Mouse (Mus musculus) forebrain, embryonic 14.5 days (tissue): ENCODE data around the gene Ajap1. TPM values are rescaled to one million over a fixed set of nuclear protein-coding genes. Genes with fewer than 3 reads are reported as not detected.

Experiments
- ATAC-seq: fragments of 200-750 bp; cut with Nextera tagmentation; 2 replicates; pipeline ENCODE4 v1.8.0; 2017; ENCODE audit warnings: mild to moderate bottlenecking, moderate library complexity
- DNase-seq: peaks from one replicate; pipeline ENCODE4 v3.0.0-alpha.2; 2015; ENCODE audit warnings: low spot score
- H3K27ac ChIP-seq: fragments of 300-500 bp; sonication (generic); 2 replicates; pipeline ENCODE4 v1.5.1; 2014; ENCODE audit warnings: low read depth, mild to moderate bottlenecking, control low read depth, low read length, moderate library complexity
- H3K27me3 ChIP-seq: fragments of 300-500 bp; sonication (generic); replicated peaks from 2 replicates; pipeline ENCODE4 v1.6.1; 2014; ENCODE audit warnings: low read length, control low read depth, mixed read lengths; ENCODE audit not compliant: control insufficient read depth, insufficient read depth
- H3K36me3 ChIP-seq: fragments of 300-500 bp; sonication (generic); 2 replicates; pipeline ENCODE4 v1.6.1; 2014; ENCODE audit warnings: low read length, control low read depth; ENCODE audit not compliant: control insufficient read depth, insufficient read depth
- H3K4me1 ChIP-seq: fragments of 300-500 bp; sonication (generic); 2 replicates; pipeline ENCODE4 v1.6.1; 2014; ENCODE audit warnings: antibody characterized with exemption, low read length, control low read depth; ENCODE audit not compliant: control insufficient read depth, insufficient read depth
- H3K4me2 ChIP-seq: fragments of 300-500 bp; sonication (generic); 2 replicates; pipeline ENCODE4 v1.6.1; 2014; ENCODE audit warnings: mild to moderate bottlenecking, control low read depth, low read length
- H3K4me3 ChIP-seq: fragments of 300-500 bp; sonication (generic); 2 replicates; pipeline ENCODE4 v1.5.1; 2014; ENCODE audit warnings: low read depth, low read length, control low read depth
- H3K9ac ChIP-seq: fragments of 300-500 bp; sonication (generic); 2 replicates; pipeline ENCODE4 v1.6.1; 2014; ENCODE audit warnings: mild to moderate bottlenecking, low read length, control low read depth, moderate library complexity
- H3K9me3 ChIP-seq: fragments of 300-500 bp; sonication (generic); replicated peaks from 2 replicates; pipeline ENCODE4 v1.6.1; 2016; ENCODE audit warnings: low read length, control low read depth, mixed read lengths; ENCODE audit not compliant: control insufficient read depth
- WGBS: fragments of 180-500 bp; shearing (Covaris S2); extraction: QIAGEN DNeasy Blood & Tissue Kit; methylation state at CpG from one replicate; pipeline ENCODE4 v1.1.7; 2014; 5-methylcytosine and 5-hydroxymethylcytosine counted together
- polyA plus RNA-seq: library from polyadenylated mRNA; unstranded; fragments of >200 nt; fragmentation: Nextera tagmentation; extraction: Ambion mirVana; gene quantifications from 2 replicates; pipeline ENCODE4 v1.2.1, GENCODE M21; 2014

The Ajap1 gene
- polyA plus RNA-seq, result 3.8 and 4.4 TPM in 2 replicates

GRCm38 (mm10) chr4:153482459-153483338, at the start of gene Ajap1:
TSS of gene Ajap1 (minus strand) at chr4:153482811.
- Histone ChIP-seq H3K9me3 (no peaks in the 10 kb centered on the region), H3K9ac (peak within 1 kb of the TSS; percentile 73), H3K36me3 (no peaks in the 10 kb centered on the region), H3K4me2 (peak within 1 kb of the TSS; percentile 95), H3K4me1 (peaks cover 26% of the 10 kb centered on the region), H3K4me3 (peak within 1 kb of the TSS; percentile 54), H3K27me3 (peaks cover 28% of the 10 kb centered on the region; the same call in 1 of the 2 replicates), H3K27ac (peak within 1 kb of the TSS; percentile 27; the same call in 1 of the 2 replicates)
- ATAC-seq (peak; percentile 50), DNase-seq (peak; percentile 72)
- whole genome bisulfite sequencing, result under 1% methylated on average over 81 of the region's 114 CpGs

DNA sequence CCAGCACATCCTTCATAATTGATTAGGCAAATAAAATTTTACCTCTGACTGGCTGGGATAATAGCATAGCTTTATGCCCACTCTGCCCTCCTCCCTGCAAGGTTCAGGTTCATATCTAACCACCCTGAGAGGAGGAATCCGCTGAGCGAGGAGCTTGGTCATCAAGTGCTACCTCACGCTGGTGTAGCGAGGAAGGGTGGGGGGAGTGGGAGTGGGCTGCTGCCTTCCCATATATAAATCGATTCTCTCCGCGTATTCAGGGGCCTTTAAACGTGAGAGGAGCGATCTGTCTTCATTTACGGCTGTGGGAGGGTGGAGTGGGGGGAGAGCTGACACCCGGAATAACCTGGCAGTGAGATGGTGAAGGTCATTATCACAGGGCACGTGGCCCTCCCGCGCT, 47.9 kb upstream of the Ajap1 start:
- 83% methylated on average over 14 of the region's 14 CpGs for WGBS
- Histone ChIP-seq H3K4me2 (no peak overlapping the region), H3K9ac (no peak overlapping the region), H3K27ac (no peak overlapping the region), H3K4me3 (no peak overlapping the region), H3K27me3 (no peaks in the 10 kb centered on the region), H3K9me3 (no peaks in the 10 kb centered on the region), H3K36me3 (no peaks in the 10 kb centered on the region), H3K4me1 (no peaks in the 10 kb centered on the region)
- ATAC-seq (no peak), DNase-seq (no peak)

DNA sequence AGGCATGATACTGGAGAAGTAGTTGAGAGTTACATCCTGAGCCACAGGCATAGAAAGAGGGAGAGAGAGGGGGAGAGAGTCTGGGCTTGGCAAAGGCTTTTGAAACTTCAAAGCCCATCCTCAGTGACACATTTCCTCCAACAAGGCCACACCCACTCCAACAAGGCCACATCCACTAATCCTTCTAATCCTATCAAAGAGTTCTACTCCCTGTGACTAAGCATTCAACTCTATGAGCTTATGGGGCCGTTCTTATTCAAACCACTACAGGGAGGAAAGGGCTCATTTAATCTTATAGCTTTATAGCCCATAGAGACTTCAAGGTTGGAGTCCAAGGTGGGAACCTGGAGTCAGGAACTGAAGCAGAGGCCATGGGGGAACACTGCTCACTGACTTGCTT, 39.0 kb upstream of the Ajap1 start:
- Histone ChIP-seq H3K36me3 (no peaks in the 10 kb centered on the region), H3K4me3 (no peak overlapping the region), H3K4me1 (no peaks in the 10 kb centered on the region), H3K9ac (no peak overlapping the region), H3K27me3 (no peaks in the 10 kb centered on the region), H3K4me2 (no peak overlapping the region), H3K27ac (no peak overlapping the region), H3K9me3 (no peaks in the 10 kb centered on the region)
- WGBS, result 8% methylated on average over 1 of the region's 1 CpGs
- ATAC-seq (no peak), DNase-seq (no peak)

DNA sequence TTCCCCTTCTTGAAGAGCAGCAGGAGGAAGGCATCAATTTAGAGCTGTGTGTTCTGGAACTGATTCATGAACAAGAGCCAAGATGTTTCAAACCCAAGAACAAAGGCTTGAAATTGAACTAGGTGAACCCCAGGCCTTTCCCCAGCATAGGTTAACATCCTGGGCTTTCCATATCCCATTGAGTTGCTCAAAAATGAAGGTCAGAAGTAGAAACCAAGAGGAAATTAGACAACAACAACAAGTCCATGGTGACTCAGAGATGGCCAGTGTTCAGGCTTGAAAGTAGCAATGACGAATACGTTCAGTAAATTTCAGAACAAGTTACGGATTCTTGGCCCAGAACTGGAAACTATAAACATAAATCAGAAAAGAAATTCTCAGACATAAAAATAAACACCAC, 37.3 kb upstream of the Ajap1 start:
- DNase-seq (no peak), ATAC-seq (no peak)
- 92% methylated on average over 3 of the region's 3 CpGs for WGBS
- no peak overlapping the region for H3K4me2 ChIP-seq
- H3K4me1 ChIP-seq, result no peaks in the 10 kb centered on the region
- no peak overlapping the region for H3K4me3 ChIP-seq
- H3K36me3 ChIP-seq, result no peaks in the 10 kb centered on the region
- no peaks in the 10 kb centered on the region for H3K9me3 ChIP-seq
- no peak overlapping the region for H3K9ac ChIP-seq
- H3K27ac ChIP-seq, result no peak overlapping the region
- no peaks in the 10 kb centered on the region for H3K27me3 ChIP-seq

- H3K9me3 ChIP-seq, result no peaks in the 10 kb centered on the region
- no peak overlapping the region for H3K9ac ChIP-seq
- no peak for DNase-seq
- H3K36me3 ChIP-seq, result no peaks in the 10 kb centered on the region
- H3K4me1 ChIP-seq, result no peaks in the 10 kb centered on the region
- no peaks in the 10 kb centered on the region for H3K27me3 ChIP-seq
- no peak overlapping the region for H3K27ac ChIP-seq
- no peak overlapping the region for H3K4me3 ChIP-seq
- whole genome bisulfite sequencing, result 79% methylated on average over 1 of the region's 1 CpGs
- ATAC-seq, result no peak
- no peak overlapping the region for H3K4me2 ChIP-seq
These were observed 36.7 kb upstream of the Ajap1 start for GRCm38 (mm10) chr4:153519289-153519688.

DNA sequence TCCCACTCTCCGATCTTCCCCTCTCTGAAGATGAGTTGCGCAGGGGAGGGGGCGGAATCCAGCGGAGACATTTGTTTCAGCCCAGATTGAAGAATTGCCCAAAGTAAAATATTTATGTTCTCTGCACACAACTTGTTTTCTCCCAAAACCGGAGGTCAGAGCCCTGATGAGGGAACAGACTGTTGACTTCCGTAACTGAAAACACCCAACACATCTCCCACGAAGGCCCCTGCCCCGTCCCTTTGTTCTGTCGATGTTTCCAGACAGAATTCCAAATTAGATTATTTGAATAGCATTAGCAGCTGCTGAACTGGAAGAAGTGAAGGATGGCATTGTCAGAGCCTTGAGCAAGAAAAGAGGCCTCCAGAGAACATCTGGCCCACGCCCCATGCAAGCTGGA, 33.2 kb upstream of the Ajap1 start:
- no peaks in the 10 kb centered on the region for H3K36me3 ChIP-seq
- no peak overlapping the region for H3K4me3 ChIP-seq
- H3K27me3 ChIP-seq, result no peaks in the 10 kb centered on the region
- no peak for DNase-seq
- H3K27ac ChIP-seq, result no peak overlapping the region
- H3K9ac ChIP-seq, result no peak overlapping the region
- ATAC-seq, result no peak
- WGBS, result 60% methylated on average over 10 of the region's 10 CpGs
- H3K9me3 ChIP-seq, result no peaks in the 10 kb centered on the region
- no peak overlapping the region for H3K4me2 ChIP-seq
- no peaks in the 10 kb centered on the region for H3K4me1 ChIP-seq

GRCm38 (mm10) chr4:153514071-153514470, 31.5 kb upstream of the Ajap1 start:
- Histone ChIP-seq H3K4me3 (no peak overlapping the region), H3K27me3 (no peaks in the 10 kb centered on the region), H3K4me1 (no peaks in the 10 kb centered on the region), H3K9me3 (no peaks in the 10 kb centered on the region), H3K27ac (no peak overlapping the region), H3K4me2 (no peak overlapping the region), H3K36me3 (no peaks in the 10 kb centered on the region), H3K9ac (no peak overlapping the region)
- ATAC-seq (no peak), DNase-seq (no peak)
- 85% methylated on average over 6 of the region's 6 CpGs for WGBS

GRCm38 (mm10) chr4:153511530-153511929, 28.9 kb upstream of the Ajap1 start:
- Histone ChIP-seq H3K9me3 (no peaks in the 10 kb centered on the region), H3K36me3 (no peaks in the 10 kb centered on the region), H3K9ac (no peak overlapping the region), H3K27me3 (no peaks in the 10 kb centered on the region), H3K4me1 (no peaks in the 10 kb centered on the region), H3K27ac (no peak overlapping the region), H3K4me3 (no peak overlapping the region), H3K4me2 (no peak overlapping the region)
- DNase-seq (no peak), ATAC-seq (no peak)
- WGBS, result 96% methylated on average over 1 of the region's 1 CpGs

GRCm38 (mm10) chr4:153501936-153502335, 19.3 kb upstream of the Ajap1 start:
- ATAC-seq (no peak), DNase-seq (no peak)
- no peak overlapping the region for H3K27ac ChIP-seq
- H3K4me3 ChIP-seq, result no peak overlapping the region
- no peaks in the 10 kb centered on the region for H3K9me3 ChIP-seq
- no peak overlapping the region for H3K9ac ChIP-seq
- 88% methylated on average over 7 of the region's 7 CpGs for WGBS
- no peak overlapping the region for H3K4me2 ChIP-seq
- H3K27me3 ChIP-seq, result no peaks in the 10 kb centered on the region
- H3K4me1 ChIP-seq, result no peaks in the 10 kb centered on the region
- H3K36me3 ChIP-seq, result no peaks in the 10 kb centered on the region
